Mouse (Mus musculus) kidney, adult 2 months (tissue): ENCODE data around the gene Exosc10. TPM values are rescaled to one million over a fixed set of nuclear protein-coding genes. Genes with fewer than 3 reads are reported as not detected.

ENCODE experiments used
- DNase-seq: peaks from one replicate; pipeline ENCODE4 v3.0.0; 2021
- H3K27ac ChIP-seq: fragments of 200-500 bp; 2 replicates; pipeline ENCODE4 v1.5.1; 2012; ENCODE audit warnings: low read depth, low read length, control low read depth, inconsistent platforms; ENCODE audit not compliant: insufficient read depth
- H3K27me3 ChIP-seq: fragments of 200-500 bp; replicated peaks from 2 replicates; pipeline ENCODE4 v1.6.1; 2012; ENCODE audit warnings: mild to moderate bottlenecking, moderate library complexity, low read length, inconsistent platforms; ENCODE audit not compliant: control insufficient read depth, insufficient read depth
- H3K36me3 ChIP-seq: fragments of 200-500 bp; 2 replicates; pipeline ENCODE4 v1.6.1; 2012; ENCODE audit warnings: mild to moderate bottlenecking, moderate library complexity, low read length, inconsistent platforms; ENCODE audit not compliant: control insufficient read depth, insufficient read depth
- H3K4me1 ChIP-seq: fragments of 200-500 bp; 2 replicates; pipeline ENCODE4 v1.6.1; 2011; ENCODE audit warnings: low read length; ENCODE audit not compliant: control insufficient read depth, insufficient read depth
- H3K4me3 ChIP-seq: fragments of 200-500 bp; 2 replicates; pipeline ENCODE4 v1.5.1; 2011; ENCODE audit warnings: mild to moderate bottlenecking, low read depth, low read length, control low read depth; ENCODE audit not compliant: insufficient read depth
- CTCF ChIP-seq: fragments of 200-500 bp; conservative IDR thresholded peaks from 2 replicates; pipeline ENCODE4 v1.5.1; 2011; ENCODE audit warnings: low read depth, mild to moderate bottlenecking, control low read depth, low read length, moderate library complexity, mixed read lengths; ENCODE audit not compliant: insufficient read depth, insufficient read length
- POLR2A ChIP-seq: fragments of 200-500 bp; IDR thresholded peaks from one replicate; pipeline ENCODE4 v1.6.1; 2011; ENCODE audit warnings: low read depth, low read length, control low read depth
- WGBS: fragments of 180-500 bp; shearing (Covaris S2); methylation state at CpG from one replicate; pipeline ENCODE4 v1.1.7; 2018; 5-methylcytosine and 5-hydroxymethylcytosine counted together
- polyA plus RNA-seq: library from polyadenylated mRNA; depleted of rRNA; stranded (reverse); fragments of >200 nt; gene quantifications from 2 replicates; pipeline ENCODE4 v1.2.3, GENCODE M21; 2012

Gene Exosc10
- polyA plus RNA-seq, 1 experiment = 21.8 TPM

DNA sequence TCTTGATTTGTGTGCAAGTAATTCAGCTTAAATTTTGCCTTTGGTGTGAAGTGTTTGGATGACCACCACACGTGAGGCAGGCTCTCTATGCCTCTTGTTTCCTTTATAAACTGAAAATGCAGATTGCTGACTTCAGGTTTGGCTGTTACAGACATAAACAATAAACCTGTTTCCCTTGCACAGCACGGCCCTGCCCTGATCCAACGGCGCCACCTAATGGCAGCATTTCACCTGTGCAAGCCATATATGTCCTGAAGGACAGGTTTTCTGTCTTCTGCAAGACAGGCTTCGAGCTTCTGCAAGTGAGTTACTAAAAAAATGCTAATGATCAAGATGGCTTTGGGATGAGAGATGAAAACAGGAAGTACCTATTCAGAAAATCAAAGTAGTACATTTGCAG lies 49.5 kb downstream of the Exosc10 start:
- Histone ChIP-seq H3K4me1 (peaks cover 16% of the 10 kb centered on the region), H3K27me3 (no peaks in the 10 kb centered on the region), H3K36me3 (peaks cover 1% of the 10 kb centered on the region), H3K4me3 (no peak overlapping the region), H3K27ac (no peak overlapping the region)
- DNase-seq = peak; percentile 84
- TF ChIP-seq POLR2A = no peak
- TF ChIP-seq CTCF = peak; percentile 91
- WGBS = 9% methylated on average over 5 of the region's 5 CpGs

DNA sequence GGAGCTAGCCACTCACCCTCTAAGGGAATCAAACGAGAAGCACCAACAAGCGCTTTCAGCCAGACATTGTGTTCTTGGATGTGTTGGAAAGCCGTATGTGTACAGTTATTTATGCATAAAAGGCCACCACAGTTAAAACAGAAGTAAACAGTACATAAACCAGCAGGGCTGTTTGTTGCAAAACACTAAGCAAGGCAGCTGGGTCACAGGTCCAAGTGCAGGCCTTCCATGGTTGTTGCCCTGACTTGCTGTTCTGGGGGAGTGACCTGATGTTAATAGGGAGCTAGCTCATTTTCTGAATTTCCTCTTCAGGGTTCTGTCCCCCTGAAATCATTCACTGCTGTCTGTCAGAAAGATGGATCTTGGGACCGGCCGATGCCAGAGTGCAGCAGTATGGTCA lies 51.6 kb downstream of the Exosc10 start:
- whole genome bisulfite sequencing = 58% methylated on average over 5 of the region's 5 CpGs
- no peak overlapping the region for H3K4me3 ChIP-seq
- DNase-seq = peak; percentile 55
- peaks cover 3% of the 10 kb centered on the region for H3K36me3 ChIP-seq
- TF ChIP-seq POLR2A (no peak), CTCF (no peak)
- H3K4me1 ChIP-seq = peaks cover 22% of the 10 kb centered on the region
- H3K27me3 ChIP-seq = no peaks in the 10 kb centered on the region
- peak overlapping the region; percentile 42; the same call in 1 of the 2 replicates for H3K27ac ChIP-seq

DNA sequence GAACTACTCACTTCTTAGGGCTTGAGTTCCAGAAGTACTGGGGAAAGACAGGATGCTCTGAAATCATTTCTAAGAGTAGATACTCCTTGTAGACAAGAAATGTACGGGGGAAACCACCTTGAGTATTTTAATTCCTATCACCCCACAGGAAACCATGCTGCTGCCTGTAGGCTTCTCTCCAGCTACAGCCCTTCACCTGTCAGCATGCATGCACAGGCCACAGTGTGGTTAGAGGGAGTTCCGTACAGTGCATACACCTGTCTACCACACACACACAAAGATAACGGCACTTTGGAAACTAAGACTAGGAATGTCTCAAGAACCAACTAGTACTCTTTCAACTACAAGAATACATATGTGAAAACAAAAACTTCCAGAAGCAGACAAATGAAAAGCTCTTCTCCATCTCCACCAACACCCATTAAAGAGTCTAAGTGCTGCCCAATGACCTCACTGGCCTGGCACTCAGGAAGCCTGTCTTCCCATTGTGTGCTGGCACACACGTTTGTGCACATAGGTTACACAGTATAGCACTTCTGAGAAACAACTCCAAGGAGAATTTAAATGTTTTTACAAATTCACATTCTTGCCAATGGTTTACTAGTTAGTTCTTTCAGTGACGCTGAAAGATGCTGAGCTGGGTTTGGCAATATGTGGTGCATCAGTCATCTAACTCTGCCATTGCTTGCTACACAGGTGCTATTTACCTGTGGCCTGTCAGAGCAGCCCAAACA lies 52.6 kb downstream of the Exosc10 start:
- H3K27ac ChIP-seq = no peak overlapping the region
- no peak overlapping the region for H3K4me3 ChIP-seq
- DNase-seq = no peak
- 58% methylated on average over 5 of the region's 5 CpGs for WGBS
- H3K27me3 ChIP-seq = no peaks in the 10 kb centered on the region
- TF ChIP-seq CTCF (no peak), POLR2A (no peak)
- H3K36me3 ChIP-seq = peaks cover 5% of the 10 kb centered on the region
- H3K4me1 ChIP-seq = peaks cover 22% of the 10 kb centered on the region

DNA sequence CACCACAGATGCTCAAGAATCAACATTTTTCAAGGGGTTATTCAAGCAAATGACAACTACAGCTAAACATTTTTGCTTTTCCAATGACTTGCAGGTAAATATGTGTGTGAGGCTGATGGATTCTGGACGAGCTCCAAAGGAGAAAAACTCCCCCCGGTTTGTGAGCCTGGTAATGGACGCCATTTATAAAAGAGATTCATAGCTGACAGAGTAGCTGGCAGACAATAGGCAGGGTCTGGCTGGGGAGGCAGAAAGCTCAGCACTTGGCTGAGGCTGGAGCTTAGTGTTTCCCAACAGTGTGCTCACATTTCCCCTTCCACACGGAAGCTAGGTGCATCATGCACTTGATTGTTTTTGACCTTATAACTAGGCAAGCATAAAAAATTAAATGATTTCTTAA lies 54.3 kb downstream of the Exosc10 start:
- TF ChIP-seq CTCF = no peak
- no peak for TF ChIP-seq POLR2A
- no peak overlapping the region for H3K4me3 ChIP-seq
- WGBS = 33% methylated on average over 4 of the region's 4 CpGs
- no peaks in the 10 kb centered on the region for H3K27me3 ChIP-seq
- peak; percentile 32 for DNase-seq
- H3K27ac ChIP-seq = no peak overlapping the region
- peaks cover 22% of the 10 kb centered on the region for H3K4me1 ChIP-seq
- H3K36me3 ChIP-seq = peaks cover 7% of the 10 kb centered on the region

DNA sequence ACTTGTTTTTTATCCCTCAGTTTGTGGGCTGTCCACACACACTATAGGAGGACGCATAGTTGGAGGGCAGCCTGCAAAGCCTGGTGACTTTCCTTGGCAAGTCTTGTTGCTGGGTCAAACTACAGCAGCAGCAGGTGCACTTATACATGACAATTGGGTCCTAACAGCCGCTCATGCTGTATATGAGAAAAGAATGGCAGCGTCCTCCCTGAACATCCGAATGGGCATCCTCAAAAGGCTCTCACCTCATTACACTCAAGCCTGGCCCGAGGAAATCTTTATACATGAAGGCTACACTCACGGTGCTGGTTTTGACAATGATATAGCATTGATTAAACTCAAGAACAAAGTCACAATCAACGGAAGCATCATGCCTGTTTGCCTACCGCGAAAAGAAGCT lies 55.5 kb downstream of the Exosc10 start:
- Histone ChIP-seq H3K4me1 (peaks cover 19% of the 10 kb centered on the region), H3K27ac (no peak overlapping the region), H3K4me3 (no peak overlapping the region), H3K27me3 (no peaks in the 10 kb centered on the region), H3K36me3 (peaks cover 12% of the 10 kb centered on the region)
- 75% methylated on average over 9 of the region's 9 CpGs for WGBS
- DNase-seq = no peak
- TF ChIP-seq POLR2A (no peak), CTCF (no peak)

DNA sequence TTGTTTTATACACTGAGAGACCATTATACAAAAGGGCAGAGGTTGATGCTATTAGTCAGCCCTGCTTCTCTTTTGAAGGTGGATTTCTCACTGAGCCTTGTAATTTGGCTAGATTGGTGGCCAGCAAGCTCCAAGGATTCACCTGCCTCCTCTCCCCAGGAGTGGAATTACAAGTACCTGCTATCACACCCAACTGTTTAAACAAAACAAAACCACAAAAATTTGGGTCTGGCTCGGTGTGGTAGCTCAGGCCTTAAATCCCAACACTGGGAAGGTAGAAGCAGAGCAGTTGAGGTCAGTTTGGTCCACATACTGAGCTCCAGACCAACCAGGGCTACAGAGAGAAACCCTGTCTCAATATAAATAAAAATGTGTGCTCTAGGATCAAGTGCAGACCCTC lies 61.6 kb downstream of the Exosc10 start:
- Histone ChIP-seq H3K27me3 (no peaks in the 10 kb centered on the region), H3K36me3 (peaks cover 34% of the 10 kb centered on the region), H3K27ac (peak overlapping the region; percentile 87), H3K4me1 (peaks cover 18% of the 10 kb centered on the region; the same call in 1 of the 2 replicates), H3K4me3 (no peak overlapping the region)
- TF ChIP-seq CTCF (no peak), POLR2A (no peak)
- DNase-seq = no peak
- WGBS = 64% methylated on average over 1 of the region's 1 CpGs

DNA sequence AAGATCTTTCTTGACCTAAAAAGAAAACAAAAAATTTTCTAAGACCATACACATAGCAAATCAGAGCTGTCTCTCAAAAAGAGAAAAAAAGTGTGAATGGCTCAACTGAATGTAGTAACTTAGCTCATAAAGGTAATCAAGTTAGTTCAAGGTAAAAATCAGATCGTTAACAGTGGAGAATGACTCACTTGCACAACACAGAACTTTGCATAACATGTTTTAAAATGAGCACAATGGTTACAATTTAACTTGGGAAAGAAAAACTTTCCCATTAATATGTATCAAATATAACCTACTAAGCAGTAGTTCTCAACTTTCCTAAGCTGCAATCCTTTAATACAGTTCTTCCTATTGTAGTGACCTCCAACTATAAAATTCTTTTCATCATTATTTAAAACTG lies 62.5 kb downstream of the Exosc10 start:
- DNase-seq = peak; percentile 50
- WGBS = 39% methylated on average over 1 of the region's 1 CpGs
- H3K27ac ChIP-seq = peak overlapping the region; percentile 87
- peaks cover 21% of the 10 kb centered on the region; the same call in 1 of the 2 replicates for H3K4me1 ChIP-seq
- no peak for TF ChIP-seq CTCF
- no peak for TF ChIP-seq POLR2A
- H3K27me3 ChIP-seq = no peaks in the 10 kb centered on the region
- H3K36me3 ChIP-seq = peaks cover 33% of the 10 kb centered on the region
- H3K4me3 ChIP-seq = no peak overlapping the region
